Mouse (Mus musculus): ENCODE results near the gene Ptprg.
A peak's percentile ranks its signal among the peaks of the same experiment; 100 is the strongest.

Gene Ptprg

GRCm38 (mm10) chr14:11553273-11553665 is at the start of gene Ptprg:
Gene Ptprg, plus strand, starts transcription at chr14:11553532.
- DNase-seq (ENCODE audit: low spot score) = peak; percentile 88

- DNase-seq (ENCODE audit: low spot score) = no peak
These were observed 49.4 kb upstream of the Ptprg start for GRCm38 (mm10) chr14:11503803-11504365.

- DNase-seq (ENCODE audit: low spot score) = no peak
These were observed 43.2 kb upstream of the Ptprg start for GRCm38 (mm10) chr14:11510173-11510572.

GRCm38 (mm10) chr14:11519171-11519570 is 34.2 kb upstream of the Ptprg start:
- no peak for DNase-seq (ENCODE audit: low spot score)

GRCm38 (mm10) chr14:11523052-11523451 is 30.3 kb upstream of the Ptprg start:
- DNase-seq (ENCODE audit: low spot score) = peak; percentile 36

- DNase-seq (ENCODE audit: low spot score) = no peak
These were observed 23.7 kb upstream of the Ptprg start for GRCm38 (mm10) chr14:11529591-11529990.

GRCm38 (mm10) chr14:11534456-11534855 is 18.9 kb upstream of the Ptprg start:
- peak; percentile 22 for DNase-seq (ENCODE audit: low spot score)

GRCm38 (mm10) chr14:11536121-11536520 is 17.2 kb upstream of the Ptprg start:
- DNase-seq (ENCODE audit: low spot score) = no peak

GRCm38 (mm10) chr14:11551892-11552291 is 1.4 kb upstream of the Ptprg start:
- DNase-seq (ENCODE audit: low spot score) = no peak

GRCm38 (mm10) chr14:11552521-11553272 is 635 bp upstream of the Ptprg start:
- DNase-seq (ENCODE audit: low spot score) = peak; percentile 42

GRCm38 (mm10) chr14:11553679-11554305 is 460 bp downstream of the Ptprg start:
- peak; percentile 28 for DNase-seq (ENCODE audit: low spot score)

- DNase-seq (ENCODE audit: low spot score) = peak; percentile 44
These were observed 1.1 kb downstream of the Ptprg start for GRCm38 (mm10) chr14:11554306-11555041.

- DNase-seq (ENCODE audit: low spot score) = no peak
These were observed 1.7 kb downstream of the Ptprg start for GRCm38 (mm10) chr14:11555061-11555501.

- DNase-seq (ENCODE audit: low spot score) = no peak
These were observed 2.4 kb downstream of the Ptprg start for GRCm38 (mm10) chr14:11555521-11556355.

- peak; percentile 69 for DNase-seq (ENCODE audit: low spot score)
These were observed 3.2 kb downstream of the Ptprg start for GRCm38 (mm10) chr14:11556356-11557130.

- DNase-seq (ENCODE audit: low spot score) = no peak
These were observed 5.2 kb downstream of the Ptprg start for GRCm38 (mm10) chr14:11558496-11558895.

- no peak for DNase-seq (ENCODE audit: low spot score)
These were observed 7.4 kb downstream of the Ptprg start for GRCm38 (mm10) chr14:11560641-11561232.

- DNase-seq (ENCODE audit: low spot score) = no peak
These were observed 8.1 kb downstream of the Ptprg start for GRCm38 (mm10) chr14:11561397-11561796.

- no peak for DNase-seq (ENCODE audit: low spot score)
These were observed 9.5 kb downstream of the Ptprg start for GRCm38 (mm10) chr14:11562870-11563269.

- DNase-seq (ENCODE audit: low spot score) = no peak
These were observed 10.3 kb downstream of the Ptprg start for GRCm38 (mm10) chr14:11563656-11564055.

Measured in lung, postnatal 25 days (tissue).